Mouse (Mus musculus) kidney, adult 2 months (tissue): ENCODE results near the gene Zfp423.

Experiments used
- CTCF ChIP-seq: fragments of 200-500 bp; conservative IDR thresholded peaks from 2 replicates; pipeline ENCODE4 v1.5.1; 2011; ENCODE audit warnings: low read depth, mild to moderate bottlenecking, control low read depth, low read length, moderate library complexity, mixed read lengths; ENCODE audit not compliant: insufficient read depth, insufficient read length
- POLR2A ChIP-seq: fragments of 200-500 bp; IDR thresholded peaks from one replicate; pipeline ENCODE4 v1.6.1; 2011; ENCODE audit warnings: low read depth, low read length, control low read depth

- no peak for TF ChIP-seq POLR2A
- no peak for TF ChIP-seq CTCF
Observed at GRCm38 (mm10) chr8:87783198-87783597, 176.2 kb downstream of the Zfp423 start.
